Mouse (Mus musculus) brain, embryonic 14.5 days (tissue): ENCODE data around the gene Eml6. TPM values are rescaled to one million over a fixed set of nuclear protein-coding genes. Genes with fewer than 3 reads are reported as not detected.

ENCODE experiments used
- DNase-seq: peaks from one replicate; pipeline ENCODE4 v3.0.0-alpha.2; 2011; ENCODE audit warnings: low read depth
- CTCF ChIP-seq: fragments of 200-500 bp; IDR thresholded peaks from 2 replicates; pipeline ENCODE4 v1.5.1; 2012; ENCODE audit warnings: inconsistent platforms, mild to moderate bottlenecking, moderate library complexity, borderline replicate concordance; ENCODE audit not compliant: insufficient read depth, insufficient read length; ENCODE audit errors: extremely low read depth
- POLR2A ChIP-seq: fragments of 200-500 bp; IDR thresholded peaks from 2 replicates; pipeline ENCODE4 v1.6.1; 2012; ENCODE audit warnings: mild to moderate bottlenecking, inconsistent platforms, borderline replicate concordance; ENCODE audit not compliant: poor library complexity, insufficient read depth, insufficient read length, severe bottlenecking; ENCODE audit errors: extremely low read depth
- polyA plus RNA-seq: library from polyadenylated mRNA; depleted of rRNA; stranded (reverse); fragments of >200 nt; gene quantifications from 2 replicates; pipeline ENCODE4 v1.2.3, GENCODE M21; 2012; rRNA removed

Eml6 gene
- polyA plus RNA-seq, 1 experiment, result 17.1 TPM

GRCm38 (mm10) chr11:29725167-29725566 lies 300.7 kb downstream of the Eml6 start:
- no peak for TF ChIP-seq POLR2A
- TF ChIP-seq CTCF, result no peak

GRCm38 (mm10) chr11:29724213-29724612 lies 301.6 kb downstream of the Eml6 start:
- no peak for DNase-seq
- no peak for TF ChIP-seq CTCF
- no peak for TF ChIP-seq POLR2A

More at GRCm38 (mm10) chr11:29725167-29725566, 300.7 kb downstream of the Eml6 start:
- DNase-seq, result peak; percentile 12

- TF ChIP-seq CTCF (no peak), POLR2A (no peak)
- no peak for DNase-seq
Observed at GRCm38 (mm10) chr11:29719597-29719996, 306.2 kb downstream of the Eml6 start.

- TF ChIP-seq POLR2A (no peak), CTCF (no peak)
- peak; percentile 26 for DNase-seq
Observed at GRCm38 (mm10) chr11:29718541-29718940, 307.3 kb downstream of the Eml6 start.

GRCm38 (mm10) chr11:29715499-29715898 lies 310.3 kb downstream of the Eml6 start:
- no peak for TF ChIP-seq CTCF
- no peak for TF ChIP-seq POLR2A
- DNase-seq, result no peak

- peak; percentile 54 for DNase-seq
Observed at GRCm38 (mm10) chr11:29714789-29715188, 311.0 kb downstream of the Eml6 start.

GRCm38 (mm10) chr11:29714114-29714513 lies 311.7 kb downstream of the Eml6 start:
- no peak for DNase-seq
- TF ChIP-seq CTCF (no peak), POLR2A (no peak)

More at GRCm38 (mm10) chr11:29714789-29715188, 311.0 kb downstream of the Eml6 start:
- no peak for TF ChIP-seq CTCF
- no peak for TF ChIP-seq POLR2A

GRCm38 (mm10) chr11:29709512-29709911 lies 316.3 kb downstream of the Eml6 start:
- TF ChIP-seq CTCF (no peak), POLR2A (no peak)
- DNase-seq, result no peak

GRCm38 (mm10) chr11:29706845-29707244 lies 319.0 kb downstream of the Eml6 start:
- no peak for DNase-seq
- TF ChIP-seq POLR2A, result no peak
- no peak for TF ChIP-seq CTCF

- no peak for DNase-seq
- TF ChIP-seq POLR2A (no peak), CTCF (no peak)
Observed at GRCm38 (mm10) chr11:29705263-29705662, 320.6 kb downstream of the Eml6 start.

- DNase-seq, result no peak
- TF ChIP-seq CTCF, result no peak
- TF ChIP-seq POLR2A, result no peak
Observed at GRCm38 (mm10) chr11:29702721-29703120, 323.1 kb downstream of the Eml6 start.

GRCm38 (mm10) chr11:29694754-29695153 lies 331.1 kb downstream of the Eml6 start:
- no peak for DNase-seq
- TF ChIP-seq POLR2A, result no peak

GRCm38 (mm10) chr11:29693576-29694410 lies 332.0 kb downstream of the Eml6 start:
- peak; percentile 97 for DNase-seq
- TF ChIP-seq CTCF (peak; percentile 86), POLR2A (peak; percentile 88)

Other genes with a start within 250 kb of the Eml6 start
- 0.32 and 0.41 TPM in 2 replicates for gene 4931440F15Rik, start 200.4 kb downstream of the Eml6 start, polyA plus RNA-seq
- gene Sptbn1, start 242.1 kb upstream of the Eml6 start, polyA plus RNA-seq, result 91.0 and 174 TPM in 2 replicates